Mouse (Mus musculus): ENCODE results near the gene Adora2a. TPM values are rescaled to one million over a fixed set of nuclear protein-coding genes. Genes with fewer than 3 reads are reported as not detected.
"Not testable (repeated sequence)": the region's sequence is repeated elsewhere in the genome, so short reads cannot be mapped to it uniquely, and the experiment has no call there.

Adora2a gene
- 3.4 and 4.3 TPM in 2 replicates for total RNA-seq (2021)
- long read RNA-seq, transcript Adora2a-201 (3 exons, 2,596 nt) = major isoform, 5 of 9 reads
- long read RNA-seq, partial matches to known transcripts = 2 of 9 reads
- long read RNA-seq, other reads (novel, unspliced or antisense) = 2 of 9 reads

- no peak for DNase-seq
These were observed at the start of gene Adora2a for GRCm38 (mm10) chr10:75316872-75316907. Gene Adora2a, plus strand, starts transcription at chr10:75316877.

GRCm38 (mm10) chr10:75273020-75273419 is 43.7 kb upstream of the Adora2a start:
- DNase-seq = no peak

- DNase-seq = no peak
These were observed 40.2 kb upstream of the Adora2a start for GRCm38 (mm10) chr10:75276427-75277013.

DNA sequence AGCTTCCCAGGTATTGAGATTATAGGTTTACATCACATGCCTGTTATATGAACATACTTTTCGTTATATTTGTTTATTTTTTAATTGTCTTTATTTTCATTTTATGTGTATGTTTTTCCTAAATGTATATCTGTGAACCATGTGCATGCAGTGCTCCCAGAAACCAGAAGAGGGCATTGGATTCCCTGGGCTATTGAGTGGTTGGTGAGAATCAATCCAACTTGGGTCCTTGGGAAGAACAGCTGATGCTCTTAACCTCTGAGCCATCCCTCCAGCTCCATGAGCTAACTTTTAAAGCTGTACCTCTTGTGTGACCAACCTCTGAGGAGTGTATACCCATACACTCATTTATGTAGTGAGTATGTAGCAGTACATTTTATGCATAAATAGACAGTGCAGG is 39.2 kb upstream of the Adora2a start:
- no peak for DNase-seq

GRCm38 (mm10) chr10:75282648-75283047 is 34.0 kb upstream of the Adora2a start:
- no peak for DNase-seq

GRCm38 (mm10) chr10:75283821-75284220 is 32.9 kb upstream of the Adora2a start:
- DNase-seq = no peak

DNA sequence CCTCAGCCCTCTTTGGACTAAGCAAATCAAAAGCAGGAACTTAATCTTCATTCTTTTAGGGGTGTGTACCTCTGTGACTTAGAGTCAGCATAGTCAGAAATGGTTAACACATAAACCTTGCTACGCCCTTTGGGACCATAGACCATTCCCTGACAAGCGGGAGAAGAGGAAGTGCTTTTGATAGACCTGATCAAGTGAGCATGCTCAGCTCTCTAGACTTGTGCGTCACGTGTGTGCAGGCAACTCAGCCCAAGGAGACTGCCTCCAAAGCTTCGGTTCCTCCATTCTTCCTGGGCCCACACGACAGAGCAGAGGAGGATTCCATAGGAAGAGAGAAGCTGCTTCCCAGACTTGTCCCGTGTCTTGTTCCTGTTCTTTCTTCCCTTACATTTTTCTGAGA is 28.1 kb upstream of the Adora2a start:
- DNase-seq = no peak

- no peak for DNase-seq
These were observed 27.3 kb upstream of the Adora2a start for GRCm38 (mm10) chr10:75289392-75289791.

- DNase-seq = no peak
These were observed 26.0 kb upstream of the Adora2a start for GRCm38 (mm10) chr10:75290650-75291049.

- no peak for DNase-seq
These were observed 25.3 kb upstream of the Adora2a start for GRCm38 (mm10) chr10:75291338-75291737.

DNA sequence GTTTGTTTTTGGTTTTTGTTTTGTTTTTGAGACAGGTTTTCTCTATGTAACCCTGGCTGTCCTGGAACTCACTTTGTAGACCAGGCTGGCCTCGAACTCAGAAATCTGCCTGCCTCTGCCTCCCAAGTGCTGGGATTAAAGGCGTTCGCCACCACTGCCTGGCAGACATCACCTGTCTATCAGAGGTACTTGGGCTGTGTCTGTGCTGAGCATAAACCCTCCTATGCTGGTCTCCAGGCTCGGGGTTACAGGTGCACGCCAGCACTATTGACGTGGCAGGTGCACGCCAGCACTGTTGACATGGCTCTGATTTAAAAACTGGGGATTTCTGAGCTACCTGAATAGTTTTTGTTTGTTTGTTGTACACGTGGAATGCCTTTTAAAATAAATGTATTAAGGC is 24.5 kb upstream of the Adora2a start:
- DNase-seq = not testable (repeated sequence)

GRCm38 (mm10) chr10:75293288-75293687 is 23.4 kb upstream of the Adora2a start:
- DNase-seq = no peak

DNA sequence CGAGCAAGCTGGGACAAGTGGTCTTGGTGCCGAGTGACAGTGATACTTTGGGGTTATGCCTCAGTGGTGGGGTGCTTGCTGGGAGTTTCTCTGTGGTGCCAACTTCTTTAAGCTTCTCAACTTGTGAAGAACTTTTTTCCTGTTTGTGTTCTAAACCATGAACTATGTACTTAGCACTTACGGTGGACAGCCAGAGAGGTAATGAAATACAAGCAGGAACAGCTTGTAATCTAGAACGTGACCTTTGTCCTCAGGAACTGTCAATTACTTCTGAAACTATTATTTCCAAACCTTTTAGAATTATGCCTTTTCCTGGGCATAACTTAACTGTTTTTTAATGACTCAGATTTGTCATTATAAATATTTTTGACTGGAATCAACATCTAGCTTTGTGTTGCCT is 22.3 kb upstream of the Adora2a start:
- no peak for DNase-seq

GRCm38 (mm10) chr10:75294926-75295325 is 21.8 kb upstream of the Adora2a start:
- DNase-seq = no peak

DNA sequence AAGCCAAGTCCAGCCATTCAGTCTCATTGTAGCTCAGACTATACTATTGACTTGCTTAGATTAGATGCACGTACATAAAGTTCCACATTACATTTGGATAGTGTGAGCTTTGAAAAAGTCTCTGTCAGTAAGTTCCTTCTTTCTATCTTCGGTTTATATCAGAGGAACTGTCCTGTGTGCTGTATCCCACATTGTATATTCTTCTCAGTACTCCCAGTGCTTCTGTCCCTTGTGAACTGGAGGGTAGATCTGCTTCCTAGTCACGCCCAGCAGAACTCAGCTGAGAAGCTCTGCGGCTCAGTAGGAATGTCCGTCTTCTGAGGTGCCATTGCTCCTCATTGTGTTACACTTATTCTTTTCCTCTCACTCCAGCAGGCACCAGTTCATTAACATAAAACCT is 18.1 kb upstream of the Adora2a start:
- no peak for DNase-seq

DNA sequence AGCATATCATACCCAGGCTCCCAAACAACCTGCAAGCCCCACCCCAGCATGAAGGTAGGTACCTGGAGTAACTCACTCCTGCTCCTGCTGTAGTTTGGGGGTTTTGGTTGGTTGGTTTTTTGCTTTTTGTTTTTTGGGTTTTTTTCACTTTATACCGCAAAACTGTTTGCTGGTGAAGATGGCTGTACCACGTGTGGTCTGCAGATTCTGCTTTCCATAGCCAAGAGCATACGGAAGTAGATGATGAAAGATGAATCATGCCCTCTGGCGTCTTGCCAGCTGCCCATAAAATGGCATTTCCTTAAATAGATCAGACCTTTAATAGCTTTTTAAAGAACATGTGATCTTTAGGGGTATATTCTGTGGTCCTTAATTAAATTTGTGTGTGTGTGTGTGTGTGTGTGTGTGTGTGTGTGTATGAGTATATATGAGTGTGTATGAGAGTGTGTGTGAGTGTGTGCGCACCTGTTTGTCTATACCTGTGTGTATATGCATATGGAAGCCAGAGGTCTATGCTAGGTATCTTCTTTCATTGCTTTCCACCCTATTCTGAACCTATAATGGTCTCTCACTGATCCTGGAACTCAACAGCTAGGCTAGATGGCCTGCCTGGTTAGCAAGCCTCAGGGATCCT is 16.8 kb upstream of the Adora2a start:
- peak; percentile 81 for DNase-seq

GRCm38 (mm10) chr10:75301195-75301806 is 15.4 kb upstream of the Adora2a start:
- DNase-seq = no peak

DNA sequence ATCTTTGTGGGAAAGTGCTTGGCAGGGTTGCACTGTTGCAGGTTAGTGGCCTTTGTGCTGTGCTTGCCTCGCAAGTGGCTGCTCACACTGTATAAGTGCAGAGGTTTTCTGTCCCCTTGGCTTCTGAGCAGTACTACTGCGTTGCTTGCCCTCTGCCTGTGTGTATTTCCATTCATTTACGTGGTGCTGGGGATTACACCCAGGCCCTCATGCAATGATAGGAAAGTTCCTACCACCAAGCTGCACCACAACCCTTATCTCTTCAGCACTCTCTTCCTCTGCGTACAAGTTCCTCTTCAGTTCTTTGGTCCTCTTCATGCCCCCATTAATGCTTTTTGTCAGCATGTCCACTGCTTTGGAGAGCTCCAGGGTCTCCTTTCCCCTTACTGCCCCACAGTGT is 14.7 kb upstream of the Adora2a start:
- no peak for DNase-seq

DNA sequence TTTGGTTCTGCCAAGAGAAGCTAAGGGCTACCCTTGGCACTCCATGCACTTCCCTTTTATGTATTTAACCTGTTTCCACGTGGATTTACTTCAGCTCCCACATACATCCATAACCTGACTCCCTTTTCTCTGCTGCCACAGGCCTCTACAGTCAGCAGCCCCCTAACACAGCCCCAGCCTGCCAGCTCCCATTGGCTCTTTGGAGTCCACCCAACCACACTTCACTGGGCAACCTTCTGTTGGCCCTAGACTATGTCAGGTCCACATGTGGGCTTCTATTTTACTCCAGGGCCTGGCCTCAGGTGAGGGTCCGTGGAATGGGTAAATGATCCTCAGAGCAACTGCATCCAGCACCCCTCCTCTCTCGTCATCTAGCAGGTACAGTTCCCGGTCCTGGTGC is 14.1 kb upstream of the Adora2a start:
- no peak for DNase-seq

- DNase-seq = no peak
These were observed 13.2 kb upstream of the Adora2a start for GRCm38 (mm10) chr10:75303324-75304048.

- DNase-seq = no peak
These were observed 12.7 kb upstream of the Adora2a start for GRCm38 (mm10) chr10:75304049-75304405.

DNA sequence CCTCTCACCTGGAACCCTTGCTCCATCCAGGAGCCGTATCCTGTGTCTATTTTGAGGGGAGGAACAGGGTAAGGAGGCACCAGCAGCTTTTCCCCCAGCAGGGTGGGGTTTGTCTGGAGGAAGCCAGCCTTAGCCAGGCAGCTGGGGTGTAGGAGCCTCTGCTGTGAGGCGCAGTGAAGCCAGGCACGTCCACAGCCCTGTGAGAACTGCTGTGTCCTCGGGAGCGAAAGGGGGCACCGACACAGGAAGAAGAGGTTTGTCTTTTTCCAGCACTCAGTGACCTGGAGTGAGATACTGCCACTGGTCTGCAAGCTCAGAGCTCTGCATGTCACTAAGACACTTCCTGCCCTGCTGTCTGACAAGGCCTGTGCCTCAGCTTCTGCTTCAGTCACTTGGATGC is 12.3 kb upstream of the Adora2a start:
- no peak for DNase-seq

DNA sequence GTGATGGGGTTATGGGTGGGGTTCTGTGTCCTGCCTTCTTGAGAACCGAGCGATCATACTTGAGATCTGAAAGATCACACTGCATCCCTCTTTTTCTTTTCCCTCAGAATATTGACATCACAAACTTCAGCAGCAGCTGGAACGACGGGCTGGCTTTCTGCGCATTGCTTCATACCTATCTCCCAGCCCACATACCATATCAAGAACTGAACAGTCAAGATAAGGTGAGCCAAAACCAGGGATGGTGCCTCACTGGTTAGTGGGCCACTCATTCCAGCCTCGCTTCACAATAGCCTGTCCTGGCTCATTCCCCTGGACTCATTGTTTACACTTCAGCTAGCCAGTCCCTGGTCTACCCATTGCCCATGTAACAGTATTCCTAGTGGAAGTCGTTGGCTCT is 9.5 kb upstream of the Adora2a start:
- no peak for DNase-seq

- no peak for DNase-seq
These were observed 4.3 kb upstream of the Adora2a start for GRCm38 (mm10) chr10:75312361-75312760.

All from adrenal gland, postnatal 25 days (tissue).